Comparison of ENCODE assay signal across 9 mouse cellular contexts in genomic region chr2:13371072-13371796, GRCm38 (mm10).
DNase-seq lines count a peak whose midpoint lies in the region; ATAC-seq and TF ChIP-seq lines count a peak whose summit lies in the region.
"Had no signal": no experiment of that assay in that cellular context is flagged by ENCODE, and none has a peak within 500 bp of the region (broad histone marks: within the 10 kb centered on the region; RNA-seq: fewer than 3 reads in every experiment).

No protein-coding gene starts in this region.

- no peak overlapping the region for H3K4me3 ChIP-seq in gastrocnemius, adult 2 months
- no peak overlapping the region for H3K4me3 ChIP-seq in heart, postnatal 0 days (ENCODE audit: low read depth, low read length)
- no peak overlapping the region for H3K4me3 ChIP-seq in midbrain, embryonic 12.5 days

- H3K9me3 ChIP-seq in heart, postnatal 0 days (replicated peaks; ENCODE audit: control insufficient read depth, low read length), result no peaks in the 10 kb centered on the region
- H3K9me3 ChIP-seq in midbrain, embryonic 12.5 days, result no peaks in the 10 kb centered on the region

- peak overlapping the region; percentile 86 for H3K27ac ChIP-seq in gastrocnemius, adult 2 months
- H3K27ac ChIP-seq in heart, postnatal 0 days (ENCODE audit: low read depth), result peak overlapping the region; percentile 99
- peak overlapping the region; percentile 90 for H3K27ac ChIP-seq in midbrain, embryonic 12.5 days (replicated peaks)

- 56% methylated on average over 10 of the region's 10 CpGs for WGBS in heart, postnatal 0 days
- WGBS in midbrain, embryonic 12.5 days, result 48% methylated on average over 10 of the region's 10 CpGs

- H3K4me2 ChIP-seq in heart, postnatal 0 days (ENCODE audit: low read depth, low read length), result peak overlapping the region; percentile 26; the same call in 1 of the 2 replicates
- H3K4me2 ChIP-seq in midbrain, embryonic 12.5 days (replicated peaks), result 0 out of 2 replicates have a peak overlapping the region, but pooled peaks have one; percentile 31

- H3K4me1 ChIP-seq in heart, postnatal 0 days (ENCODE audit: control insufficient read depth, insufficient read depth), result peaks cover 8% of the 10 kb centered on the region; the same call in 1 of the 2 replicates
- peaks cover 29% of the 10 kb centered on the region for H3K4me1 ChIP-seq in midbrain, embryonic 12.5 days

- intact Hi-C loops in gastrocnemius, adult 2 months (cut with DNase I), result no loop called here

- ATAC-seq in heart, postnatal 0 days (ENCODE audit: insufficient read depth, low read depth), result no peak
- ATAC-seq in midbrain, embryonic 12.5 days (ENCODE audit: low FRiP score, low read depth), result no peak

- no peak for DNase-seq in gastrocnemius, adult 2 months
- DNase-seq in gastrocnemius, postnatal 10 days, result no peak
- peak; percentile 25 for DNase-seq in MN1 (ENCODE audit: low spot score)
- no peak for DNase-seq in heart, postnatal 0 days (ENCODE audit: low spot score)
- no peak for DNase-seq in spleen, adult 12 weeks (ENCODE audit: low spot score)
- no peak for DNase-seq in frontal cortex, adult 2 months (ENCODE audit: extremely low spot score in 1 of 2, low spot score in 1 of 2)
- no peak for DNase-seq in kidney, postnatal 4 days
- DNase-seq: cerebellum, adult 9-11 months had no signal

- H3K27me3 ChIP-seq in heart, postnatal 0 days (ENCODE audit: control insufficient read depth, insufficient read depth, low read length), result no peaks in the 10 kb centered on the region
- H3K27me3 ChIP-seq in midbrain, embryonic 12.5 days, result no peaks in the 10 kb centered on the region

- H3K36me3 ChIP-seq in heart, postnatal 0 days (replicated peaks; ENCODE audit: control insufficient read depth, insufficient read depth, low read length), result no peaks in the 10 kb centered on the region
- H3K36me3 ChIP-seq in midbrain, embryonic 12.5 days, result no peaks in the 10 kb centered on the region

- H3K9ac ChIP-seq in heart, postnatal 0 days (replicated peaks; ENCODE audit: low read depth, low read length), result no peak overlapping the region
- no peak overlapping the region for H3K9ac ChIP-seq in midbrain, embryonic 12.5 days (replicated peaks)

- 0 out of 2 replicates have a peak, but pooled peaks have one; percentile 18 for TF ChIP-seq EP300 in heart, postnatal 0 days (IDR thresholded peaks at IDR 0.05; ENCODE audit: low read depth)

- no peak for TF ChIP-seq CTCF in gastrocnemius, adult 2 months (IDR thresholded peaks at IDR 0.05)
- TF ChIP-seq CTCF in heart, postnatal 0 days (IDR thresholded peaks at IDR 0.05; ENCODE audit: low read depth), result no peak
